Mouse (Mus musculus) brain, embryonic 14.5 days (tissue): ENCODE measurements at regions not wholly inside any gene's neighbourhood (a gene's known extent, or its start where the extent isn't known, plus 50 kb on each side); places are given as distances from the start of the nearest gene placed in this dataset.

Source experiments
- CTCF ChIP-seq: fragments of 200-500 bp; IDR thresholded peaks from 2 replicates; pipeline ENCODE4 v1.5.1; 2012; ENCODE audit warnings: inconsistent platforms, mild to moderate bottlenecking, moderate library complexity, borderline replicate concordance; ENCODE audit not compliant: insufficient read depth, insufficient read length; ENCODE audit errors: extremely low read depth
- POLR2A ChIP-seq: fragments of 200-500 bp; IDR thresholded peaks from 2 replicates; pipeline ENCODE4 v1.6.1; 2012; ENCODE audit warnings: mild to moderate bottlenecking, inconsistent platforms, borderline replicate concordance; ENCODE audit not compliant: poor library complexity, insufficient read depth, insufficient read length, severe bottlenecking; ENCODE audit errors: extremely low read depth

- TF ChIP-seq CTCF (no peak), POLR2A (no peak)
These were observed 50.9 kb upstream of the Ankrd55 start for GRCm38 (mm10) chr13:112237377-112237776.
